Mouse (Mus musculus) central nervous system, embryonic 18 days (tissue): Measurements from ENCODE around the gene Gadd45a. TPM values are rescaled to one million over a fixed set of nuclear protein-coding genes. Genes with fewer than 3 reads are reported as not detected.

ENCODE experiments used
- polyA plus RNA-seq: library from polyadenylated mRNA; depleted of rRNA; stranded (reverse); fragments of >200 nt; gene quantifications from 2 replicates; pipeline ENCODE4 v1.2.3, GENCODE M21; 2012; rRNA removed

Gene Gadd45a
- polyA plus RNA-seq = 9.6 and 10.3 TPM in 2 replicates

DNA sequence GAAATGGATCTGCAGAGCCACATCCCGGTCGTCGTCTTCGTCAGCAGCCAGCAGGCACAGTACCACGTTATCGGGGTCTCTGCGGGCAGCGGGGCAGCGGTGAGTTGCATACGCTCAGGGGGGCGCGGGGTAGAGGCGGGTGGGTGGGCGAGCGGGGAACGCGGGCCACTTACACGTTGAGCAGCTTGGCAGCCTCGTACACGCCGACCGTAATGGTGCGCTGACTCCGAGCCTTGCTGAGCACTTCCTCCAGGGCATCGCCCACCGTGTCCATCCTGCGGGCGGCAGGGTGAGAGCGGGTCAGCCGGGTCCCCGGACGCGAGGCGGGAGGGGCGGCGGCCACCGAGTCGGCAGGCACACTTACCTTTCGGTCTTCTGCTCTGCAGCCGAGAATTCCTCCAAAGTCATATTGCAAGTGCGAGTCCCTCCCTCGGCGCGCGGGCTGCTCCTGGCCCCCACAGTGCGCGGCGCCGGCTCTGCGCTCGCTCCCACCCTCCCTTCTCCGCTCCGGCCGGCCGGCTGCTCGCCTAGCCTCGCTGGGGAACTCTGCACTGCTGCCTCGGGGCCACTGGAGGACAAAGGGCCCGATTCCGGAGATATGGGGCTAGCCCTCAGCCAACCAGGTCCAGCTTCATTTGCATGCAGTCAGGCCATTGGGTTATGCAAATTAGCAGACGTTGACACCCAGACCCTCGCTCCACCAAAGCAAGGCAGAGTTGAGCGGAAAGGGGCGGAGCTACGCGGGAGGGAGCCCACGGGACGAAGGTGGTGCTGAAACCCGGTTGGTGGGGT is at the start of gene Gadd45a:
Gadd45a (minus strand) TSS at position 621 of the 792 bp plus-strand sequence.

Other genes with a start within 250 kb of the Gadd45a start
- gene Vmn1r39, start 226.8 kb downstream of the Gadd45a start, polyA plus RNA-seq = not detected in 2 replicates
- 28.0 and 31.9 TPM in 2 replicates for gene Gng12, start 141.1 kb downstream of the Gadd45a start, polyA plus RNA-seq
- gene Serbp1, start 200.7 kb upstream of the Gadd45a start, polyA plus RNA-seq = 315 and 349 TPM in 2 replicates